Mouse (Mus musculus): ENCODE results near the gene Mst1r. TPM values are rescaled to one million over a fixed set of nuclear protein-coding genes. Genes with fewer than 3 reads are reported as not detected.

The Mst1r gene
- total and polyA plus RNA-seq, 2 experiments from 2014 or later, result 1.2 TPM

DNA sequence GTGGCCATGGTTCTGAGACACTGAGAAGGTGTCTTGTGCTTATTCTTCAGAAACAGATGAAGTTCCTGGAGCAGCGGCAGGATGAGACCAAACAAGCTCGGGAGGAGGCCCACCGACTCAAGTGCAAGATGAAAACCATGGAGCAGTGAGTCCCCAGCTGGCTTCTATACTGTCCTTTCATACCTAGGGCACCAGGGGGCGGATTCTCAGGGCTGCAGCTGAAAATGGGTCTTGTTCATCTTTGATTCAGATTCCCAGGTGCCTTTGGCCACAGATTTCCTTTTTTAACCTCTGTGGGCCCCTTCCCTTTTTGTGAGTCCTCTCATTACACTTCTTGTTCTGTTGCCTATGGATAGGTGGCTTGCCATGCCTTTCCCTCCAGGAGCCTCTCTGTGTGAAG lies 54.3 kb downstream of the Mst1r start:
- Histone ChIP-seq H3K4me1 (ENCODE audit: insufficient read depth, low read length) (peaks cover 20% of the 10 kb centered on the region), H3K4me3 (ENCODE audit: low read depth, low read length) (no peak overlapping the region), H3K9me3 (ENCODE audit: low read length) (no peaks in the 10 kb centered on the region), H3K27ac (ENCODE audit: low read depth, low read length) (peak overlapping the region; percentile 91), H3K36me3 (ENCODE audit: insufficient read depth, low read length) (no peaks in the 10 kb centered on the region; the same call in 1 of the 2 replicates), H3K9ac (replicated peaks; ENCODE audit: low read length, poor library complexity, severe bottlenecking) (no peak overlapping the region), H3K4me2 (ENCODE audit: low read depth, low read length, poor library complexity, severe bottlenecking) (peak overlapping the region; percentile 38; the same call in 1 of the 2 replicates), H3K27me3 (ENCODE audit: insufficient read depth, low read length) (no peaks in the 10 kb centered on the region)
- peak; percentile 28 for DNase-seq (ENCODE audit: low spot score)
- 71% methylated on average over 4 of the region's 4 CpGs for WGBS
- no peak for ATAC-seq (ENCODE audit: low FRiP score)
- TF ChIP-seq CTCF (IDR thresholded peaks at IDR 0.05), result peak; percentile 56

- Histone ChIP-seq H3K36me3 (ENCODE audit: insufficient read depth, low read length) (no peaks in the 10 kb centered on the region; the same call in 1 of the 2 replicates), H3K9ac (replicated peaks; ENCODE audit: low read length, poor library complexity, severe bottlenecking) (no peak overlapping the region), H3K9me3 (ENCODE audit: low read length) (no peaks in the 10 kb centered on the region), H3K4me2 (ENCODE audit: low read depth, low read length, poor library complexity, severe bottlenecking) (peak overlapping the region; percentile 38), H3K27me3 (ENCODE audit: insufficient read depth, low read length) (no peaks in the 10 kb centered on the region), H3K4me3 (ENCODE audit: low read depth, low read length) (no peak overlapping the region), H3K4me1 (ENCODE audit: insufficient read depth, low read length) (peaks cover 20% of the 10 kb centered on the region), H3K27ac (ENCODE audit: low read depth, low read length) (peak overlapping the region; percentile 91)
- no peak for TF ChIP-seq CTCF (IDR thresholded peaks at IDR 0.05)
- WGBS, result 53% methylated on average over 10 of the region's 10 CpGs
- ATAC-seq (ENCODE audit: low FRiP score) (peak; percentile 68), DNase-seq (ENCODE audit: low spot score) (peak; percentile 85)
Measured at GRCm38 (mm10) chr9:107961351-107961762, 54.7 kb downstream of the Mst1r start.

DNA sequence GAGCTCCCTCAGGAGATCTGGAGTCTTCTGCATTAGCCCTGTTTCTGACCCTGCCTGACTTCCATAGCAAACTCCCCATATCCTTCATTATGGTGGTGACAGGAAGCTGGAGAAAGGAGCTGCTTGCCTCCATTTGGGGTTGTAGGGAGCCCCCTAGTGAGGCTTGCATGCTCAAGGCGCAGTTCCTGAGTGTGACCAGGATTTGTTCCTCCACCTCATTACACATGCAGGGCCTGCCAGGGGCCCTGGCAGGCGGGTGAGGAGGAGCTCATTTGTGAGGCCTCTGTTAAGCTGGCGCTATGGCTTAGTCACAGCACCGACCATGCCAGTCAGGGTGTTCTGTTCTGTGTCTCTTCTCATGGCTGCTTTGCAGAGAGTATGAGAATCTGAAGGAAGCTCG lies 55.2 kb downstream of the Mst1r start:
- Histone ChIP-seq H3K27ac (ENCODE audit: low read depth, low read length) (peak overlapping the region; percentile 91), H3K4me1 (ENCODE audit: insufficient read depth, low read length) (peaks cover 20% of the 10 kb centered on the region), H3K4me2 (ENCODE audit: low read depth, low read length, poor library complexity, severe bottlenecking) (peak overlapping the region; percentile 38), H3K9me3 (ENCODE audit: low read length) (no peaks in the 10 kb centered on the region), H3K27me3 (ENCODE audit: insufficient read depth, low read length) (no peaks in the 10 kb centered on the region), H3K4me3 (ENCODE audit: low read depth, low read length) (no peak overlapping the region), H3K9ac (replicated peaks; ENCODE audit: low read length, poor library complexity, severe bottlenecking) (peak overlapping the region; percentile 8; the same call in 1 of the 2 replicates), H3K36me3 (ENCODE audit: insufficient read depth, low read length) (no peaks in the 10 kb centered on the region; the same call in 1 of the 2 replicates)
- WGBS, result 34% methylated on average over 5 of the region's 5 CpGs
- ATAC-seq (ENCODE audit: low FRiP score), result peak; percentile 61; the same call in 1 of the 2 replicates
- DNase-seq (ENCODE audit: low spot score), result peak; percentile 62
- peak; percentile 78 for TF ChIP-seq CTCF (IDR thresholded peaks at IDR 0.05)

GRCm38 (mm10) chr9:107962916-107963315 lies 56.2 kb downstream of the Mst1r start:
- H3K27me3 ChIP-seq (ENCODE audit: insufficient read depth, low read length), result no peaks in the 10 kb centered on the region
- H3K36me3 ChIP-seq (ENCODE audit: insufficient read depth, low read length), result no peaks in the 10 kb centered on the region; the same call in 1 of the 2 replicates
- H3K27ac ChIP-seq (ENCODE audit: low read depth, low read length), result no peak overlapping the region
- no peak overlapping the region for H3K4me2 ChIP-seq (ENCODE audit: low read depth, low read length, poor library complexity, severe bottlenecking)
- 92% methylated on average over 9 of the region's 9 CpGs for WGBS
- DNase-seq (ENCODE audit: low spot score), result no peak
- H3K9me3 ChIP-seq (ENCODE audit: low read length), result no peaks in the 10 kb centered on the region
- TF ChIP-seq CTCF (IDR thresholded peaks at IDR 0.05), result no peak
- H3K4me3 ChIP-seq (ENCODE audit: low read depth, low read length), result no peak overlapping the region
- no peak overlapping the region for H3K9ac ChIP-seq (replicated peaks; ENCODE audit: low read length, poor library complexity, severe bottlenecking)
- H3K4me1 ChIP-seq (ENCODE audit: insufficient read depth, low read length), result peaks cover 20% of the 10 kb centered on the region
- ATAC-seq (ENCODE audit: low FRiP score), result no peak

- 22% methylated on average over 5 of the region's 5 CpGs for WGBS
- no peak overlapping the region for H3K27ac ChIP-seq (ENCODE audit: low read depth, low read length)
- no peaks in the 10 kb centered on the region for H3K27me3 ChIP-seq (ENCODE audit: insufficient read depth, low read length)
- TF ChIP-seq CTCF (IDR thresholded peaks at IDR 0.05), result peak; percentile 93
- peaks cover 20% of the 10 kb centered on the region for H3K4me1 ChIP-seq (ENCODE audit: insufficient read depth, low read length)
- H3K9ac ChIP-seq (replicated peaks; ENCODE audit: low read length, poor library complexity, severe bottlenecking), result no peak overlapping the region
- H3K4me3 ChIP-seq (ENCODE audit: low read depth, low read length), result no peak overlapping the region
- DNase-seq (ENCODE audit: low spot score), result peak; percentile 85
- H3K9me3 ChIP-seq (ENCODE audit: low read length), result no peaks in the 10 kb centered on the region
- ATAC-seq (ENCODE audit: low FRiP score), result no peak
- H3K36me3 ChIP-seq (ENCODE audit: insufficient read depth, low read length), result no peaks in the 10 kb centered on the region; the same call in 1 of the 2 replicates
- H3K4me2 ChIP-seq (ENCODE audit: low read depth, low read length, poor library complexity, severe bottlenecking), result no peak overlapping the region
Measured at GRCm38 (mm10) chr9:107963700-107964099, 57.0 kb downstream of the Mst1r start.

- H3K9me3 ChIP-seq (ENCODE audit: low read length), result no peaks in the 10 kb centered on the region
- no peak overlapping the region for H3K4me2 ChIP-seq (ENCODE audit: low read depth, low read length, poor library complexity, severe bottlenecking)
- DNase-seq (ENCODE audit: low spot score), result no peak
- H3K36me3 ChIP-seq (ENCODE audit: insufficient read depth, low read length), result no peaks in the 10 kb centered on the region; the same call in 1 of the 2 replicates
- no peaks in the 10 kb centered on the region for H3K27me3 ChIP-seq (ENCODE audit: insufficient read depth, low read length)
- H3K4me1 ChIP-seq (ENCODE audit: insufficient read depth, low read length), result peaks cover 20% of the 10 kb centered on the region
- TF ChIP-seq CTCF (IDR thresholded peaks at IDR 0.05), result no peak
- WGBS, result 92% methylated on average over 9 of the region's 9 CpGs
- no peak overlapping the region for H3K9ac ChIP-seq (replicated peaks; ENCODE audit: low read length, poor library complexity, severe bottlenecking)
- no peak overlapping the region for H3K27ac ChIP-seq (ENCODE audit: low read depth, low read length)
- no peak overlapping the region for H3K4me3 ChIP-seq (ENCODE audit: low read depth, low read length)
- no peak for ATAC-seq (ENCODE audit: low FRiP score)
Measured at GRCm38 (mm10) chr9:107964681-107965080, 58.0 kb downstream of the Mst1r start.
